Comparison of ENCODE assay signal across 8 mouse cellular contexts in genomic region chr13:12105231-12105829, GRCm38 (mm10). TPM values are rescaled to one million over a fixed set of nuclear protein-coding genes. Genes with fewer than 3 reads are reported as not detected.
DNase-seq lines count a peak whose midpoint lies in the region; ATAC-seq and TF ChIP-seq lines count a peak whose summit lies in the region.

No protein-coding gene starts in this region.

- H3K9ac ChIP-seq in heart, embryonic 15.5 days, result peak overlapping the region; percentile 86

- no peak for TF ChIP-seq CTCF in layer of hippocampus, adult 2 months (conservative IDR thresholded peaks at IDR 0.05)

- H3K27me3 ChIP-seq in heart, embryonic 15.5 days, result peaks cover 14% of the 10 kb centered on the region
- H3K27me3 ChIP-seq in midbrain, embryonic 10.5 days (ENCODE audit: low read depth, poor library complexity, severe bottlenecking), result peaks cover 68% of the 10 kb centered on the region

- no peak for ATAC-seq in heart, embryonic 15.5 days (replicated peaks; ENCODE audit: insufficient number of reproducible peaks, insufficient read depth, low FRiP score, low read depth)

- WGBS in heart, embryonic 15.5 days, result 3% methylated on average over 17 of the region's 17 CpGs
- 6% methylated on average over 17 of the region's 17 CpGs for WGBS in midbrain, embryonic 10.5 days

- H3K4me1 ChIP-seq in heart, embryonic 15.5 days (replicated peaks), result peaks cover 30% of the 10 kb centered on the region
- peaks cover 20% of the 10 kb centered on the region for H3K4me1 ChIP-seq in midbrain, embryonic 10.5 days

- H3K27ac ChIP-seq in layer of hippocampus, adult 2 months, result peak overlapping the region; percentile 99
- peak overlapping the region; percentile 90 for H3K27ac ChIP-seq in heart, embryonic 15.5 days
- H3K27ac ChIP-seq in midbrain, embryonic 10.5 days (replicated peaks), result no peak overlapping the region

- no peak for DNase-seq in layer of hippocampus, adult 2 months (ENCODE audit: low spot score in 2 of 2)
- DNase-seq in layer of hippocampus, postnatal 36 days, result no peak
- peak; percentile 52 to 64 for DNase-seq in cerebellum, postnatal 14 days
- DNase-seq in midbrain, embryonic 10.5 days (ENCODE audit: low spot score), result peak; percentile 25
- DNase-seq in spleen, postnatal 14 days (ENCODE audit: low spot score in 2 of 2), result no peak
- no peak for DNase-seq in spleen, postnatal 4 days (ENCODE audit: low spot score in 2 of 2)
- DNase-seq in layer of hippocampus, adult 9-10 months (ENCODE audit: low spot score), result no peak

- H3K36me3 ChIP-seq in heart, embryonic 15.5 days, result no peaks in the 10 kb centered on the region
- no peaks in the 10 kb centered on the region for H3K36me3 ChIP-seq in midbrain, embryonic 10.5 days

- peak overlapping the region; percentile 77 for H3K4me2 ChIP-seq in heart, embryonic 15.5 days

- no peaks in the 10 kb centered on the region for H3K9me3 ChIP-seq in heart, embryonic 15.5 days (replicated peaks)
- H3K9me3 ChIP-seq in midbrain, embryonic 10.5 days (replicated peaks), result no peaks in the 10 kb centered on the region

- peak overlapping the region; percentile 67 for H3K4me3 ChIP-seq in layer of hippocampus, adult 2 months
- peak overlapping the region; percentile 71 for H3K4me3 ChIP-seq in heart, embryonic 15.5 days
- H3K4me3 ChIP-seq in midbrain, embryonic 10.5 days, result peak overlapping the region; percentile 79

RNA-seq across cellular contexts. Expression of gene Ryr2, which starts 1.4 kb away (rescaled TPM):
- total RNA-seq in layer of hippocampus, adult 2 months (2021), result 100 to 1,000 TPM; 251 to 264 TPM
- 100 to 1,000 TPM; 237 to 265 TPM for total RNA-seq in layer of hippocampus, postnatal 36 days (2021)
- polyA plus RNA-seq in heart, embryonic 15.5 days (2015; fragmentation: Nextera tagmentation; extraction: Ambion mirVana), result 27.3 and 30.0 TPM in 2 replicates
- 0.07 and 0.31 TPM in 2 replicates for polyA plus RNA-seq in midbrain, embryonic 10.5 days (2016; fragmentation: Nextera tagmentation; extraction: Ambion mirVana)

Comparison
In these comparisons a context has a peak if more than half of its experiments do, and no peak if none do; other contexts are left out.
1. DNase-seq: peak in cerebellum, postnatal 14 days (2 of 2) and midbrain, embryonic 10.5 days (single experiment); none in layer of hippocampus, adult 2 months (0 of 2), layer of hippocampus, postnatal 36 days (0 of 2), spleen, postnatal 14 days (0 of 2), spleen, postnatal 4 days (0 of 2) and layer of hippocampus, adult 9-10 months (single experiment).
2. Peak in every context shown above with its lines, with median percentiles within 50 percentile points of each other: H3K4me3 ChIP-seq.